Mouse (Mus musculus): ENCODE measurements around the gene Hs6st2.

Hs6st2 gene

DNA sequence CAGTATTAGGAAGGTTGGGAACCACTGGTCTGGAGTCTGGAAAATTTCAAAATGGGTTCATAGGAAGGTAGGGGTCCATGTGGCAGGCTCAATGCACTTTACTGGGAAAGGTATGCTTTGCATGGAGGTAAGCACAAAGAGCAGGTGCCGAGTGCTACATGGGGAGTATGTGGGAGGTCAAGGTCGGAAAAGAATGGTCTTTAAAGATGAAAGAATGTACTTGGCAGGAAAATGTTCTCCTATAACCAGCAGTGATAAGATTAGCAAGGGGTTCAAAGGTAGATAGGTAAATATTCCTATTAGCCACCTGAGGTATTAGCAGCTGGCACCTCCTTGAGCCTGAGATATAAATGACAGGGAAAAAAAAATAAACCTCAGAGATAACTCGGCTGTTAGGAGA lies 338.1 kb downstream of the Hs6st2 start:
- no peak for DNase-seq (ENCODE audit: low spot score)
